Mouse (Mus musculus) kidney, adult 2 months (tissue): ENCODE measurements around the gene Dus2. TPM values are rescaled to one million over a fixed set of nuclear protein-coding genes. Genes with fewer than 3 reads are reported as not detected.

Source experiments
- DNase-seq: peaks from one replicate; pipeline ENCODE4 v3.0.0; 2021
- H3K27ac ChIP-seq: fragments of 200-500 bp; 2 replicates; pipeline ENCODE4 v1.5.1; 2012; ENCODE audit warnings: low read depth, low read length, control low read depth, inconsistent platforms; ENCODE audit not compliant: insufficient read depth
- H3K27me3 ChIP-seq: fragments of 200-500 bp; replicated peaks from 2 replicates; pipeline ENCODE4 v1.6.1; 2012; ENCODE audit warnings: mild to moderate bottlenecking, moderate library complexity, low read length, inconsistent platforms; ENCODE audit not compliant: control insufficient read depth, insufficient read depth
- H3K36me3 ChIP-seq: fragments of 200-500 bp; 2 replicates; pipeline ENCODE4 v1.6.1; 2012; ENCODE audit warnings: mild to moderate bottlenecking, moderate library complexity, low read length, inconsistent platforms; ENCODE audit not compliant: control insufficient read depth, insufficient read depth
- H3K4me1 ChIP-seq: fragments of 200-500 bp; 2 replicates; pipeline ENCODE4 v1.6.1; 2011; ENCODE audit warnings: low read length; ENCODE audit not compliant: control insufficient read depth, insufficient read depth
- H3K4me3 ChIP-seq: fragments of 200-500 bp; 2 replicates; pipeline ENCODE4 v1.5.1; 2011; ENCODE audit warnings: mild to moderate bottlenecking, low read depth, low read length, control low read depth; ENCODE audit not compliant: insufficient read depth
- CTCF ChIP-seq: fragments of 200-500 bp; conservative IDR thresholded peaks from 2 replicates; pipeline ENCODE4 v1.5.1; 2011; ENCODE audit warnings: low read depth, mild to moderate bottlenecking, control low read depth, low read length, moderate library complexity, mixed read lengths; ENCODE audit not compliant: insufficient read depth, insufficient read length
- POLR2A ChIP-seq: fragments of 200-500 bp; IDR thresholded peaks from one replicate; pipeline ENCODE4 v1.6.1; 2011; ENCODE audit warnings: low read depth, low read length, control low read depth
- WGBS: fragments of 180-500 bp; shearing (Covaris S2); methylation state at CpG from one replicate; pipeline ENCODE4 v1.1.7; 2018; 5-methylcytosine and 5-hydroxymethylcytosine counted together
- polyA plus RNA-seq: library from polyadenylated mRNA; depleted of rRNA; stranded (reverse); fragments of >200 nt; gene quantifications from 2 replicates; pipeline ENCODE4 v1.2.3, GENCODE M21; 2012

Gene Dus2
- polyA plus RNA-seq, 1 experiment, result 11.6 TPM

GRCm38 (mm10) chr8:106016284-106016683 is 25.1 kb downstream of the Dus2 start:
- Histone ChIP-seq H3K27ac (no peak overlapping the region), H3K36me3 (no peaks in the 10 kb centered on the region), H3K27me3 (no peaks in the 10 kb centered on the region), H3K4me3 (no peak overlapping the region), H3K4me1 (no peaks in the 10 kb centered on the region)
- TF ChIP-seq CTCF, result no peak
- TF ChIP-seq POLR2A, result no peak
- WGBS, result 92% methylated on average over 6 of the region's 6 CpGs
- DNase-seq, result no peak

- H3K4me1 ChIP-seq, result no peaks in the 10 kb centered on the region
- TF ChIP-seq CTCF, result no peak
- no peak for TF ChIP-seq POLR2A
- H3K36me3 ChIP-seq, result no peaks in the 10 kb centered on the region
- no peak for DNase-seq
- 83% methylated on average over 7 of the region's 7 CpGs for WGBS
- H3K4me3 ChIP-seq, result no peak overlapping the region
- no peak overlapping the region for H3K27ac ChIP-seq
- no peaks in the 10 kb centered on the region for H3K27me3 ChIP-seq
These were observed 26.0 kb downstream of the Dus2 start for GRCm38 (mm10) chr8:106017130-106017529.

- Histone ChIP-seq H3K4me1 (no peaks in the 10 kb centered on the region), H3K27me3 (no peaks in the 10 kb centered on the region), H3K4me3 (no peak overlapping the region), H3K36me3 (no peaks in the 10 kb centered on the region), H3K27ac (no peak overlapping the region)
- TF ChIP-seq CTCF, result no peak
- no peak for TF ChIP-seq POLR2A
- WGBS, result 91% methylated on average over 3 of the region's 3 CpGs
- DNase-seq, result no peak
These were observed 26.9 kb downstream of the Dus2 start for GRCm38 (mm10) chr8:106018039-106018438.

- peak; percentile 84 for DNase-seq
- Histone ChIP-seq H3K36me3 (no peaks in the 10 kb centered on the region), H3K4me3 (no peak overlapping the region), H3K27ac (no peak overlapping the region), H3K4me1 (no peaks in the 10 kb centered on the region), H3K27me3 (no peaks in the 10 kb centered on the region)
- TF ChIP-seq CTCF (peak; percentile 98), POLR2A (no peak)
These were observed 31.3 kb downstream of the Dus2 start for GRCm38 (mm10) chr8:106022483-106022882.

- Histone ChIP-seq H3K4me3 (no peak overlapping the region), H3K27me3 (no peaks in the 10 kb centered on the region), H3K36me3 (no peaks in the 10 kb centered on the region), H3K27ac (no peak overlapping the region), H3K4me1 (no peaks in the 10 kb centered on the region)
- TF ChIP-seq POLR2A (no peak), CTCF (no peak)
- no peak for DNase-seq
- 94% methylated on average over 10 of the region's 10 CpGs for WGBS
These were observed 47.6 kb downstream of the Dus2 start for GRCm38 (mm10) chr8:106038721-106039120.

GRCm38 (mm10) chr8:106039605-106040004 is 48.5 kb downstream of the Dus2 start:
- 91% methylated on average over 4 of the region's 4 CpGs for WGBS
- Histone ChIP-seq H3K4me1 (no peaks in the 10 kb centered on the region), H3K27ac (no peak overlapping the region), H3K4me3 (no peak overlapping the region), H3K27me3 (no peaks in the 10 kb centered on the region), H3K36me3 (no peaks in the 10 kb centered on the region)
- TF ChIP-seq CTCF, result no peak
- DNase-seq, result no peak

GRCm38 (mm10) chr8:106040218-106040617 is 49.1 kb downstream of the Dus2 start:
- Histone ChIP-seq H3K27me3 (no peaks in the 10 kb centered on the region), H3K27ac (no peak overlapping the region), H3K4me3 (no peak overlapping the region), H3K36me3 (no peaks in the 10 kb centered on the region), H3K4me1 (no peaks in the 10 kb centered on the region)
- DNase-seq, result no peak
- TF ChIP-seq POLR2A, result no peak
- no peak for TF ChIP-seq CTCF
- whole genome bisulfite sequencing, result 82% methylated on average over 4 of the region's 4 CpGs

GRCm38 (mm10) chr8:106043055-106043454 is 51.9 kb downstream of the Dus2 start:
- WGBS, result 55% methylated on average over 2 of the region's 2 CpGs
- Histone ChIP-seq H3K27me3 (no peaks in the 10 kb centered on the region), H3K27ac (no peak overlapping the region), H3K4me1 (no peaks in the 10 kb centered on the region), H3K4me3 (no peak overlapping the region), H3K36me3 (no peaks in the 10 kb centered on the region)
- TF ChIP-seq CTCF (no peak), POLR2A (no peak)
- DNase-seq, result no peak
